Mouse (Mus musculus) heart, adult 2 months (tissue): ENCODE results near the gene Aqp9.

Source experiments
- CTCF ChIP-seq: fragments of 200-600 bp; IDR thresholded peaks from 2 replicates; pipeline ENCODE4 v1.8.1; 2022; ENCODE audit warnings: antibody characterized with exemption, mild to moderate bottlenecking, moderate library complexity
- EP300 ChIP-seq: fragments of 200-500 bp; IDR thresholded peaks from 2 replicates; pipeline ENCODE4 v1.6.1; 2011; ENCODE audit warnings: low read depth, low read length, control low read depth; ENCODE audit not compliant: insufficient read depth
- POLR2A ChIP-seq: fragments of 200-500 bp; IDR thresholded peaks from 2 replicates; pipeline ENCODE4 v1.6.1; 2011; ENCODE audit warnings: mild to moderate bottlenecking, low read depth, low read length, control low read depth; ENCODE audit not compliant: insufficient read depth

DNA sequence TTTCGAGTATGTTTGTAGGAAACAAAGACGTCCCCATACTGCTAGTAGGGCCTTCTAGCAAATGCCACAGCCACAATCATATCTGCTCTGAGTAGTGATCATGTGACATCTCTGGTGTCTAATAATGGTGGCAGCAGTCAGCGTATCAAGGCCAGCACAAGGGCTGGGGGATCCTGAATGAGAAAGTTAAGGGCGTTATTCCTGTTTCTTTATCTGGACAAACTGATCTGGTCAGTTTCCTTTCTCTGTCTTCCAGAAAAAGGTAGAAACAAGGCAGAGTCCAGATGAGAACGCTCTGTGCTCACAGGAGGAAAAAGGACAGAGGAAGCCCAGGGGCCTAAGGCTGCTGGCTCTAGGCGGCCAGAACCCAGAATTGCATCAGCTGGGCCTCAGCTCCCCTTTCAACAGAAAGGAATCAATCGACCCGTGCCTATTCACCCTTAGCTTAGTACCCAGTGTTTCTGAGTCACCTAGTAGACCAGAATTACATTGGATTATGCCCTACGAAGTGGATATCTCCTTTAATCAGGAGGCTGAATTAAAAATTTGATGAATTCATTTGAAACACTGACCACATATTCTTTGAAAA is 11.9 kb downstream of the Aqp9 start:
- TF ChIP-seq CTCF (no peak), POLR2A (no peak), EP300 (no peak)
